Mouse (Mus musculus) cortical plate, adult 2 months (tissue): ENCODE measurements around the gene Serpina3f.

Source experiments
- CTCF ChIP-seq: fragments of 200-500 bp; IDR thresholded peaks from 2 replicates; pipeline ENCODE4 v1.5.1; 2011; ENCODE audit warnings: mild to moderate bottlenecking, control low read depth, low read length; ENCODE audit not compliant: insufficient read depth; ENCODE audit errors: extremely low read depth
- POLR2A ChIP-seq: fragments of 200-500 bp; IDR thresholded peaks from 2 replicates; pipeline ENCODE4 v1.6.1; 2011; ENCODE audit warnings: mild to moderate bottlenecking, low read length, control low read depth; ENCODE audit not compliant: insufficient read depth; ENCODE audit errors: extremely low read depth

DNA sequence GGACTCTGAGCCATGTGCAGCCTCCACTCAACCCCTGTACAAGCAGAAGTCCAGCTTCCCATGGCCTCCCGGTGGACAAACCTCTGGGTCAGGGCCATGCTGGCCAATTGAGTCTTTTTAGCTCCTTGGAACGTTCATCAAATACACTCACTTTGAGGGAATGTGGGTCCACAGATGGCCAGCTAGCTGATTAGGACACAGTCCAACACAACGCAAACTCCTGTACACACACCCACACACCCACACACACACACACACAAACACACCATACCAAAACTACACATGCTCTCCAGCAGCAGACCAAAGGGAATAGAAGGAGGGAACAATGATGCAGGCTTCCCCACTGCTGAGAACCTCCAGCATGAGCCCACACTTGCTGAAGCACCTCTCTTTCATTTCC, 31.3 kb downstream of the Serpina3f start:
- TF ChIP-seq POLR2A (no peak), CTCF (no peak)
